8 mouse cellular contexts compared by ENCODE assay signal in the genomic region with DNA sequence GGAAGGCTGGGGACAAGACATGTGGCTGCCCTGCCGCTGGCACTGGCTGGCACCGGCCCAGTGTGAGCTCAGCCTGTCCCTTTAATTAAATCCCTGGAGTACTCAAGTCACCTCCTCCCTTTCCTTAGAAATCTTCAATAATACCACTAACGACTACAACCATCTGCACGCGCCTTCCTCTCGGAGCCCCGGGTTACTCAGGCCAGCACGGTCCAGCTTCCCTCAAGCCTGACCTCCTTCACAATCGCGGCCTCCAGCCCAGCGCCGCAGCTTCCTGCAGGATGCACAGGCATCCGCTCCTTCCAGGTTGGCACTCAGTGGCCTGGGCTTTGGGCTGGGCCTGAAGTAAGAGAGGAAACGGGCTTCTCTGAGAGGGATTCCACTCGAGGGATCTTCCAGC. TPM values are rescaled to one million over a fixed set of nuclear protein-coding genes. Genes with fewer than 3 reads are reported as not detected.
DNase-seq lines count a peak whose midpoint lies in the region; ATAC-seq and TF ChIP-seq lines count a peak whose summit lies in the region.
"Had no signal": no experiment of that assay in that cellular context is flagged by ENCODE, and none has a peak within 500 bp of the region (broad histone marks: within the 10 kb centered on the region; RNA-seq: fewer than 3 reads in every experiment).

No protein-coding gene starts in this region.

- H3K36me3 ChIP-seq in forebrain, embryonic 14.5 days (ENCODE audit: control insufficient read depth, insufficient read depth, low read length), result no peaks in the 10 kb centered on the region
- no peaks in the 10 kb centered on the region for H3K36me3 ChIP-seq in hindbrain, embryonic 16.5 days (ENCODE audit: control insufficient read depth, insufficient read depth, low read length)
- no peaks in the 10 kb centered on the region for H3K36me3 ChIP-seq in liver, postnatal 0 days (replicated peaks; ENCODE audit: insufficient read depth, low read length)
- H3K36me3 ChIP-seq: limb, embryonic 12.5 days had no signal

- 0 out of 2 replicates have a peak, but pooled peaks cover 2% of the 10 kb centered on the region for H3K9me3 ChIP-seq in forebrain, embryonic 14.5 days (replicated peaks; ENCODE audit: control insufficient read depth, low read length)
- H3K9me3 ChIP-seq in hindbrain, embryonic 16.5 days (ENCODE audit: control insufficient read depth, low read length), result no peaks in the 10 kb centered on the region
- H3K9me3 ChIP-seq in liver, postnatal 0 days (ENCODE audit: low read length), result 0 out of 2 replicates have a peak, but pooled peaks cover 3% of the 10 kb centered on the region
- H3K9me3 ChIP-seq: limb, embryonic 12.5 days had no signal

- 19% methylated on average over 15 of the region's 15 CpGs for WGBS in forebrain, embryonic 14.5 days
- 45% methylated on average over 15 of the region's 15 CpGs for WGBS in hindbrain, embryonic 16.5 days
- WGBS in liver, postnatal 0 days (ENCODE audit: insufficient replicate concordance), result 33% methylated on average over 15 of the region's 15 CpGs

- peak; percentile 40; the same call in 1 of the 2 replicates for ATAC-seq in forebrain, embryonic 14.5 days
- ATAC-seq in hindbrain, embryonic 16.5 days, result peak; percentile 34; the same call in 1 of the 2 replicates
- peak; percentile 82 for ATAC-seq in liver, postnatal 0 days
- ATAC-seq in erythroid progenitor cell, adult 5-6 weeks (replicated peaks; ENCODE audit: low FRiP score, poor library complexity, severe bottlenecking), result no peak

- intact Hi-C loops in left cerebral cortex, postnatal 4 days (cut with DNase I), result no loop called here

- H3K9ac ChIP-seq in forebrain, embryonic 14.5 days (ENCODE audit: low read length), result no peak overlapping the region
- H3K9ac ChIP-seq in hindbrain, embryonic 16.5 days (ENCODE audit: low read depth, low read length), result no peak overlapping the region
- H3K9ac ChIP-seq in liver, postnatal 0 days (replicated peaks), result no peak overlapping the region
- H3K9ac ChIP-seq: limb, embryonic 12.5 days had no signal

- TF ChIP-seq CTCF in liver, postnatal 0 days (IDR thresholded peaks at IDR 0.05; ENCODE audit: low read depth), result no peak

- H3K4me1 ChIP-seq in brown adipose tissue, adult 24 weeks (ENCODE audit: control insufficient read depth, insufficient read depth, insufficient read length, low read length), result peaks cover 7% of the 10 kb centered on the region; the same call in 1 of the 2 replicates
- peaks cover 10% of the 10 kb centered on the region for H3K4me1 ChIP-seq in forebrain, embryonic 14.5 days (ENCODE audit: control insufficient read depth, insufficient read depth, low read length)
- peaks cover 2% of the 10 kb centered on the region; the same call in 1 of the 2 replicates for H3K4me1 ChIP-seq in hindbrain, embryonic 16.5 days (ENCODE audit: control insufficient read depth, insufficient read depth, low read depth, low read length)
- H3K4me1 ChIP-seq in liver, postnatal 0 days (ENCODE audit: insufficient read depth), result no peaks in the 10 kb centered on the region

- no peaks in the 10 kb centered on the region for H3K27me3 ChIP-seq in forebrain, embryonic 14.5 days (replicated peaks; ENCODE audit: control insufficient read depth, insufficient read depth, low read length)
- no peaks in the 10 kb centered on the region for H3K27me3 ChIP-seq in hindbrain, embryonic 16.5 days (replicated peaks; ENCODE audit: control insufficient read depth, insufficient read depth, low read length)
- no peaks in the 10 kb centered on the region for H3K27me3 ChIP-seq in liver, postnatal 0 days (ENCODE audit: insufficient read depth, low read length)
- H3K27me3 ChIP-seq: limb, embryonic 12.5 days had no signal

- TF ChIP-seq EP300 in liver, postnatal 0 days (IDR thresholded peaks at IDR 0.05; ENCODE audit: low read depth), result peak; percentile 72; the same call in 1 of the 2 replicates

- DNase-seq in forebrain, embryonic 14.5 days (ENCODE audit: low spot score), result peak; percentile 23
- DNase-seq in liver, postnatal 0 days, result peak; percentile 58
- DNase-seq in ovary, adult 18-20 months (ENCODE audit: low spot score), result no peak
- DNase-seq in left cerebral cortex, postnatal 4 days, result no peak

- H3K4me2 ChIP-seq in forebrain, embryonic 14.5 days (ENCODE audit: low read length), result no peak overlapping the region
- no peak overlapping the region for H3K4me2 ChIP-seq in hindbrain, embryonic 16.5 days (ENCODE audit: low read length)
- H3K4me2 ChIP-seq in liver, postnatal 0 days (ENCODE audit: low read depth, low read length), result no peak overlapping the region
- H3K4me2 ChIP-seq: limb, embryonic 12.5 days had no signal

- H3K4me3 ChIP-seq in brown adipose tissue, adult 24 weeks (ENCODE audit: insufficient read depth, low read depth, low read length), result no peak overlapping the region; the same call in 1 of the 2 replicates
- H3K4me3 ChIP-seq in forebrain, embryonic 14.5 days (ENCODE audit: low read depth, low read length), result no peak overlapping the region
- H3K4me3 ChIP-seq in hindbrain, embryonic 16.5 days (ENCODE audit: low read length), result no peak overlapping the region
- no peak overlapping the region for H3K4me3 ChIP-seq in liver, postnatal 0 days (ENCODE audit: low read depth, low read length)
- H3K4me3 ChIP-seq: limb, embryonic 12.5 days had no signal

- peak overlapping the region; percentile 49 for H3K27ac ChIP-seq in brown adipose tissue, adult 24 weeks (replicated peaks; ENCODE audit: low read depth, low read length)
- 0 out of 2 replicates have a peak overlapping the region, but pooled peaks have one; percentile 21 for H3K27ac ChIP-seq in forebrain, embryonic 14.5 days (ENCODE audit: low read depth, low read length)
- H3K27ac ChIP-seq in hindbrain, embryonic 16.5 days (ENCODE audit: low read depth, low read length), result no peak overlapping the region
- H3K27ac ChIP-seq in liver, postnatal 0 days (ENCODE audit: low read depth), result no peak overlapping the region
- H3K27ac ChIP-seq: limb, embryonic 12.5 days had no signal

RNA-seq across cellular contexts. Expression of gene Id2, which starts 22.3 kb away (rescaled TPM):
- 40.6 and 60.6 TPM in 2 replicates for polyA plus RNA-seq in brown adipose tissue, adult 24 weeks (2012; ENCODE audit: insufficient read depth, insufficient read length, missing spikeins)
- polyA plus RNA-seq in forebrain, embryonic 14.5 days (2014; fragmentation: Nextera tagmentation; extraction: Ambion mirVana), result 538 and 542 TPM in 2 replicates
- 291 and 379 TPM in 2 replicates for polyA plus RNA-seq in hindbrain, embryonic 16.5 days (2015; fragmentation: Nextera tagmentation; extraction: Ambion mirVana)
- polyA plus RNA-seq in liver, postnatal 0 days (2015; fragmentation: Nextera tagmentation; extraction: Ambion mirVana), result 245 and 376 TPM in 2 replicates
- 37.5 and 40.7 TPM in 2 replicates for total RNA-seq in erythroid progenitor cell, adult 5-6 weeks (2015; ENCODE audit: low replicate concordance)
- 10.3 and 13.1 TPM in 2 replicates for total RNA-seq in erythroid progenitor cell, adult 5-6 weeks (2017; ENCODE audit: low replicate concordance)
- total RNA-seq in left cerebral cortex, postnatal 4 days (2021), result 100 to 1,000 TPM; 174 to 182 TPM

Comparison
In these comparisons a context has a peak if more than half of its experiments do, and no peak if none do; other contexts are left out.
1. H3K27ac ChIP-seq: peak in brown adipose tissue, adult 24 weeks (single experiment) and forebrain, embryonic 14.5 days (single experiment); none in hindbrain, embryonic 16.5 days (single experiment) and liver, postnatal 0 days (single experiment).
2. DNase-seq: peak in forebrain, embryonic 14.5 days (single experiment) and liver, postnatal 0 days (single experiment); none in ovary, adult 18-20 months (single experiment) and left cerebral cortex, postnatal 4 days (single experiment).